ENCODE assay signal across 8 mouse cellular contexts in the genomic region with DNA sequence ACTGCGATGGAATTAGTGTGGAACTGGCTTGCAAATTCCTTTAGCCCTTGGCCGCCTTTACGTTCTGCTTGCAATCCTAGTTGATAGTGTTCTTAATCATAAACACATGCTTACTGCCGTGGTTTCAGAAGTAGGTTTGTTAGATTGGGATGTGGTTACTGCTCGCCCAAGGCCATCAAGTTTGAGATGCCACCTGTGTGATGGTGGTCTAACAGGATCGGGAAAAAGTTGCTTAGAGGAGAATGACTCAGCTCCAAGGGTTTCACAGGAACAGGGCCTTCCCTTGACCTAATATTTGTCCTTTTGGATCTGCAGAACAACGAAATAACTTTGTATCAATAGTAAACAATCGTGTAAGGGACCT. TPM values are rescaled to one million over a fixed set of nuclear protein-coding genes. Genes with fewer than 3 reads are reported as not detected.
DNase-seq lines count a peak whose midpoint lies in the region; ATAC-seq and TF ChIP-seq lines count a peak whose summit lies in the region.

No protein-coding gene starts in this region.

- H3K4me2 ChIP-seq in heart, embryonic 14.5 days (ENCODE audit: low read length) = peak overlapping the region; percentile 80

- no peak for DNase-seq in heart, postnatal 25 days (ENCODE audit: low spot score)
- DNase-seq in ES-E14 (ENCODE audit: low read depth, low spot score) = no peak
- DNase-seq in hindbrain, embryonic 10.5 days (ENCODE audit: low spot score) = no peak
- no peak for DNase-seq in midbrain, embryonic 10.5 days (ENCODE audit: low spot score)
- no peak for DNase-seq in left cerebral cortex, adult 11 months (ENCODE audit: low spot score)
- DNase-seq in MN1 (ENCODE audit: low spot score) = no peak
- DNase-seq in right cerebral cortex, postnatal 14 days = no peak

- in situ Hi-C loops in ES-E14 (cut with MboI; ENCODE audit: low sequenced_read_pairs in 2 of 2, unreplicated experiment in 2 of 2) = no loop called here

- H3K27me3 ChIP-seq in heart, embryonic 14.5 days (ENCODE audit: control insufficient read depth, insufficient read depth, low read length) = no peaks in the 10 kb centered on the region
- H3K27me3 ChIP-seq in hindbrain, embryonic 10.5 days (ENCODE audit: insufficient read depth, poor library complexity, severe bottlenecking) = peaks cover 4% of the 10 kb centered on the region; the same call in 1 of the 2 replicates
- peaks cover 11% of the 10 kb centered on the region; the same call in 1 of the 2 replicates for H3K27me3 ChIP-seq in midbrain, embryonic 10.5 days (ENCODE audit: low read depth, poor library complexity, severe bottlenecking)

- peaks cover 31% of the 10 kb centered on the region for H3K36me3 ChIP-seq in heart, embryonic 14.5 days (ENCODE audit: control insufficient read depth, insufficient read depth, low read length)
- peaks cover 13% of the 10 kb centered on the region; the same call in 1 of the 2 replicates for H3K36me3 ChIP-seq in ES-E14 (ENCODE audit: control insufficient read depth, insufficient read depth, low read length, poor library complexity, severe bottlenecking)
- peaks cover 16% of the 10 kb centered on the region for H3K36me3 ChIP-seq in hindbrain, embryonic 10.5 days
- peaks cover 7% of the 10 kb centered on the region; the same call in 1 of the 2 replicates for H3K36me3 ChIP-seq in midbrain, embryonic 10.5 days

- no peaks in the 10 kb centered on the region for H3K9me3 ChIP-seq in heart, embryonic 14.5 days (ENCODE audit: control insufficient read depth, low read length)
- H3K9me3 ChIP-seq in ES-E14 (ENCODE audit: control insufficient read depth, insufficient read depth, low read depth, low read length) = no peaks in the 10 kb centered on the region
- no peaks in the 10 kb centered on the region for H3K9me3 ChIP-seq in hindbrain, embryonic 10.5 days
- H3K9me3 ChIP-seq in midbrain, embryonic 10.5 days (replicated peaks) = no peaks in the 10 kb centered on the region

- H3K4me3 ChIP-seq in heart, embryonic 14.5 days (ENCODE audit: control insufficient read depth in 1 of 2, insufficient read depth in 1 of 2, low read depth in 1 of 2, low read length in 2 of 2) = peak overlapping the region; percentile 71 to 97
- peak overlapping the region; percentile 83 to 99 for H3K4me3 ChIP-seq in ES-E14 (ENCODE audit: insufficient read depth in 1 of 2, low read depth in 1 of 2, low read length in 2 of 2, poor library complexity in 1 of 2, severe bottlenecking in 1 of 2)
- peak overlapping the region; percentile 70 for H3K4me3 ChIP-seq in hindbrain, embryonic 10.5 days
- peak overlapping the region; percentile 70 for H3K4me3 ChIP-seq in midbrain, embryonic 10.5 days

- peak overlapping the region; percentile 82 for H3K9ac ChIP-seq in heart, embryonic 14.5 days (ENCODE audit: low read length)
- H3K9ac ChIP-seq in ES-E14 (ENCODE audit: insufficient read depth, low read depth, low read length, poor library complexity, severe bottlenecking) = peak overlapping the region; percentile 87

- peak overlapping the region; percentile 82 to 88 for H3K27ac ChIP-seq in heart, embryonic 14.5 days (replicated peaks in 1 of 2; ENCODE audit: control insufficient read depth in 1 of 2, insufficient read depth in 1 of 2, low read depth in 2 of 2, low read length in 2 of 2)
- no peak overlapping the region for H3K27ac ChIP-seq in ES-E14 (ENCODE audit: insufficient read depth, low read depth, low read length, poor library complexity, severe bottlenecking)
- peak overlapping the region; percentile 84 for H3K27ac ChIP-seq in hindbrain, embryonic 10.5 days
- H3K27ac ChIP-seq in midbrain, embryonic 10.5 days (replicated peaks) = peak overlapping the region; percentile 80

- intact Hi-C loops in heart, postnatal 25 days (cut with DNase I) = loop anchor here (5.0 kb wide), 1 partner anchor 103 kb away; a partner anchor contains a TSS

- H3K4me1 ChIP-seq in heart, embryonic 14.5 days (ENCODE audit: control insufficient read depth in 2 of 2, insufficient read depth in 2 of 2, low read length in 2 of 2) = peaks cover 17 to 22% of the 10 kb centered on the region in 2 experiments
- peaks cover 0 to 7% of the 10 kb centered on the region in 2 experiments; a peak in 2 of 4 replicates for H3K4me1 ChIP-seq in ES-E14 (ENCODE audit: control insufficient read depth in 2 of 2, insufficient read depth in 2 of 2, low read length in 2 of 2, poor library complexity in 1 of 2)
- H3K4me1 ChIP-seq in hindbrain, embryonic 10.5 days (replicated peaks) = peaks cover 22% of the 10 kb centered on the region
- H3K4me1 ChIP-seq in midbrain, embryonic 10.5 days = peaks cover 26% of the 10 kb centered on the region

- WGBS in heart, embryonic 14.5 days = 18% methylated on average over 8 of the region's 8 CpGs
- WGBS in hindbrain, embryonic 10.5 days = 27% methylated on average over 8 of the region's 8 CpGs
- WGBS in midbrain, embryonic 10.5 days = 28% methylated on average over 8 of the region's 8 CpGs

- ATAC-seq in heart, embryonic 14.5 days (ENCODE audit: insufficient number of reproducible peaks, insufficient read depth, low FRiP score, low read depth) = no peak

TF ChIP-seq in ES-E14, 5 proteins besides CTCF, POLR2A, EP300 and RAD21:
- TF ChIP-seq HCFC1 (IDR thresholded peaks at IDR 0.05; ENCODE audit: borderline replicate concordance, insufficient read depth, low read length) (no peak), MAFK (IDR thresholded peaks at IDR 0.05; ENCODE audit: insufficient read depth, low read depth, low read length) (no peak), ZC3H11A (IDR thresholded peaks at IDR 0.05; ENCODE audit: borderline replicate concordance, low read depth, low read length) (no peak), CHD2 (IDR thresholded peaks at IDR 0.05; ENCODE audit: low read depth, low read length) (no peak), ZNF384 (IDR thresholded peaks at IDR 0.05; ENCODE audit: low read depth, low read length) (no peak)

RNA-seq across cellular contexts. Expression of a gene that starts 5.7 kb away (rescaled TPM):
- 118 and 121 TPM in 2 replicates for polyA plus RNA-seq in heart, embryonic 14.5 days (2014; fragmentation: Nextera tagmentation; extraction: Ambion mirVana)
- 10 to 100 TPM; 44.6 to 44.8 TPM for total RNA-seq in heart, postnatal 25 days (2021)
- total RNA-seq in ES-E14 (2012; rRNA removed) = 17.6 and 26.3 TPM in 2 replicates
- 39.6 and 44.7 TPM in 2 replicates for polyA plus RNA-seq in hindbrain, embryonic 10.5 days (2016; fragmentation: Nextera tagmentation; extraction: Ambion mirVana)
- 36.7 and 41.5 TPM in 2 replicates for polyA plus RNA-seq in midbrain, embryonic 10.5 days (2016; fragmentation: Nextera tagmentation; extraction: Ambion mirVana)

RNA-seq across cellular contexts. Expression of a gene that starts 5.8 kb away (rescaled TPM):
- 400 and 442 TPM in 2 replicates for polyA plus RNA-seq in heart, embryonic 14.5 days (2014; fragmentation: Nextera tagmentation; extraction: Ambion mirVana)
- 100 to 1,000 TPM; 103 to 112 TPM for total RNA-seq in heart, postnatal 25 days (2021)
- 174 and 382 TPM in 2 replicates for total RNA-seq in ES-E14 (2012; rRNA removed)
- 243 and 271 TPM in 2 replicates for polyA plus RNA-seq in hindbrain, embryonic 10.5 days (2016; fragmentation: Nextera tagmentation; extraction: Ambion mirVana)
- polyA plus RNA-seq in midbrain, embryonic 10.5 days (2016; fragmentation: Nextera tagmentation; extraction: Ambion mirVana) = 242 and 244 TPM in 2 replicates

RNA-seq across cellular contexts. Expression of a gene that starts 25.0 kb away (rescaled TPM):
- 0.12 TPM in 1 of 2 replicates, not detected in the other for polyA plus RNA-seq in heart, embryonic 14.5 days (2014; fragmentation: Nextera tagmentation; extraction: Ambion mirVana)
- total RNA-seq in heart, postnatal 25 days (2021) = not detected
- total RNA-seq in ES-E14 (2012; rRNA removed) = not detected in 2 replicates
- not detected in 2 replicates for polyA plus RNA-seq in hindbrain, embryonic 10.5 days (2016; fragmentation: Nextera tagmentation; extraction: Ambion mirVana)
- polyA plus RNA-seq in midbrain, embryonic 10.5 days (2016; fragmentation: Nextera tagmentation; extraction: Ambion mirVana) = not detected in 2 replicates
